Mouse (Mus musculus) olfactory bulb, adult 2 months (tissue): ENCODE data around the gene Rsf1.

ENCODE experiments used
- CTCF ChIP-seq: fragments of 200-500 bp; IDR thresholded peaks from 2 replicates; pipeline ENCODE4 v1.5.1; 2012; ENCODE audit warnings: low read depth, mild to moderate bottlenecking, low read length, moderate library complexity; ENCODE audit not compliant: insufficient read depth
- POLR2A ChIP-seq: fragments of 200-500 bp; IDR thresholded peaks from 2 replicates; pipeline ENCODE4 v1.6.1; 2012; ENCODE audit warnings: mild to moderate bottlenecking, low read depth, low read length, moderate library complexity; ENCODE audit not compliant: insufficient read depth

DNA sequence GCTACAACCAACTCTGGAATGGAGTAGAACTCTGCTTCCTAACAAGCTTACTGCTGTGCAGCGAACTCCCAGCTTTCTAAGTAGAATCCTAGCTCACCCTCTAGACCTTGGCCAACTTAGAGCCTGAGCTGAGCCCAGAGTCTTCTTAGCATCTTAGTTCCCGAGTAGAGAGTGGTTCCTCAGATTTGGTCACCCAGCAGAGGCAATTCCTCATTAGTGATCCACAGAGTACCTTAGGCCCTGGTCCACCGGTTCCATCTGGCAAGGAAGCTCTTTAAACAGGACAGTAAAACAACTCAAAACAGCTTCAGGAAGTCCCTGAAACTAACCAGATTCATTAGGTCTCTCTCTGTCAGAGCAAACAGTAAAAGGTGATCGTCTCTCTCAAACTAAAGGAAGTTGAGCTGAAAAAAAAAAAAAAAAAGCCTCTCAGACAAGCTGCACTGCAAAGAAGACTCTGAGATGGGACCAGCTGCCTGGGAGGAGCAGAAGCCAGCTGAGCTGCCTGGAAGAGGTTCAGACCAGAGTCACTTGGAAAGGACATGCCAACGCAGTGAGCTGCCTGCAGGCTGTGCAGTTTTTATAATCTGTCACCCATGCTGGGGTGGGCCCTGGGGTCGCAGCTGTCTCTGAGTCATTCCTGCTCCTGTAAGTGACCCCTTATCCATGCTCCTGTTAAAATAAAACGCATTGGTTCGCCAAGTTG is 1.2 kb upstream of the Rsf1 start:
- TF ChIP-seq POLR2A (no peak; the same call in 1 of the 2 replicates), CTCF (no peak)
